Mouse (Mus musculus) embryonic facial prominence, embryonic 14.5 days (tissue): ENCODE data around the gene Phf23. TPM values are rescaled to one million over a fixed set of nuclear protein-coding genes. Genes with fewer than 3 reads are reported as not detected.

Source experiments
- ATAC-seq: fragments of 200-750 bp; cut with Nextera tagmentation; 2 replicates; pipeline ENCODE4 v1.8.0; 2017; ENCODE audit warnings: low read depth, moderate number of reproducible peaks, moderate TSS enrichment
- DNase-seq: peaks from one replicate; pipeline ENCODE4 v3.0.0-alpha.2; 2015; ENCODE audit warnings: low spot score
- H3K27ac ChIP-seq: fragments of 300-500 bp; sonication (generic); replicated peaks from 2 replicates; pipeline ENCODE4 v1.5.1; 2014; ENCODE audit warnings: low read depth, mild to moderate bottlenecking, low read length, moderate library complexity
- H3K27me3 ChIP-seq: fragments of 300-500 bp; sonication (generic); replicated peaks from 2 replicates; pipeline ENCODE4 v1.6.1; 2014; ENCODE audit warnings: low read length; ENCODE audit not compliant: control insufficient read depth, insufficient read depth
- H3K36me3 ChIP-seq: fragments of 300-500 bp; sonication (generic); 2 replicates; pipeline ENCODE4 v1.6.1; 2014; ENCODE audit warnings: low read length, mixed read lengths; ENCODE audit not compliant: control insufficient read depth, insufficient read depth
- H3K4me1 ChIP-seq: fragments of 300-500 bp; sonication (generic); 2 replicates; pipeline ENCODE4 v1.6.1; 2014; ENCODE audit warnings: antibody characterized with exemption, low read length; ENCODE audit not compliant: control insufficient read depth, insufficient read depth
- H3K4me2 ChIP-seq: fragments of 300-500 bp; sonication (generic); 2 replicates; pipeline ENCODE4 v1.6.1; 2014; ENCODE audit warnings: low read depth, mild to moderate bottlenecking, low read length, moderate library complexity, mixed read lengths
- H3K4me3 ChIP-seq: fragments of 300-500 bp; sonication (generic); 2 replicates; pipeline ENCODE4 v1.5.1; 2014; ENCODE audit warnings: low read depth, mild to moderate bottlenecking, low read length
- H3K9ac ChIP-seq: fragments of 300-500 bp; sonication (generic); 2 replicates; pipeline ENCODE4 v1.6.1; 2014; ENCODE audit warnings: low read depth, mild to moderate bottlenecking, low read length, moderate library complexity, mixed read lengths
- H3K9me3 ChIP-seq: fragments of 300-500 bp; sonication (generic); 2 replicates; pipeline ENCODE4 v1.6.1; 2016; ENCODE audit warnings: low read length; ENCODE audit not compliant: control insufficient read depth
- WGBS: fragments of 180-500 bp; shearing (Covaris S2); extraction: QIAGEN DNeasy Blood & Tissue Kit; methylation state at CpG from one replicate; pipeline ENCODE4 v1.1.7; 2014; 5-methylcytosine and 5-hydroxymethylcytosine counted together
- microRNA counts: library from miRNA; unstranded; fragments of <30 nt; microRNA quantifications from one replicate; lab custom pipeline; 2017
- microRNA-seq: library from miRNA; unstranded; fragments of <30 nt; microRNA quantifications from one replicate; pipeline ENCODE4, GENCODE M21; 2016; ENCODE audit warnings: borderline number of aligned reads
- polyA plus RNA-seq: library from polyadenylated mRNA; unstranded; fragments of >200 nt; fragmentation: Nextera tagmentation; extraction: Ambion mirVana; gene quantifications from 2 replicates; pipeline ENCODE4 v1.2.1, GENCODE M21; 2014

Phf23 gene
- polyA plus RNA-seq, 1 experiment from 2014 or later = 49.3 TPM

GRCm38 (mm10) chr11:70042309-70043085 lies 46.9 kb downstream of the Phf23 start:
- no peak overlapping the region for H3K4me3 ChIP-seq
- no peaks in the 10 kb centered on the region for H3K9me3 ChIP-seq
- no peak overlapping the region for H3K9ac ChIP-seq
- no peak overlapping the region for H3K27ac ChIP-seq
- H3K4me1 ChIP-seq = no peaks in the 10 kb centered on the region
- H3K27me3 ChIP-seq = no peaks in the 10 kb centered on the region
- 89% methylated on average over 23 of the region's 23 CpGs for WGBS
- H3K4me2 ChIP-seq = no peak overlapping the region
- H3K36me3 ChIP-seq = peaks cover 75% of the 10 kb centered on the region
- DNase-seq (no peak), ATAC-seq (no peak)

DNA sequence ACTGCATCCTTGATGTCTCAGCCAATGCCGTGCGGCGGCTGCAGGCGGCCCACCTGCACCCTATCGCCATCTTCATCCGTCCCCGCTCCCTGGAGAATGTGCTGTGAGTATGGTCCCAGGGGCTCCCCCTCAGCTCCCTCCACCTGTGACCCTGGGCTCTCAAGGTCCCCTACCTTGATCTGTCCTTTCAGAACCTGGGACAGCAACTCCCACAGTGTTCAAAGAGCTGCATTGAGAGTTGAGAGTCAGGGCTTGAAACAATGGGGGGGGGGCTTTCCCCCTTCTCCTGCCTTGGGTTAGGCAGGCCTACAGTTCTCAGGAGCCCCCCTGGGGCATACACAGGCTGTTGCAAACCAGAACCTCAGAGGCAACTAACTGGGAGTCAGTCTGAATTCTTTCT lies 48.1 kb downstream of the Phf23 start:
- H3K27ac ChIP-seq = no peak overlapping the region
- no peaks in the 10 kb centered on the region for H3K27me3 ChIP-seq
- WGBS = 82% methylated on average over 7 of the region's 7 CpGs
- H3K9me3 ChIP-seq = no peaks in the 10 kb centered on the region
- H3K9ac ChIP-seq = no peak overlapping the region
- ATAC-seq = no peak
- DNase-seq = no peak
- H3K4me2 ChIP-seq = no peak overlapping the region
- no peaks in the 10 kb centered on the region for H3K4me1 ChIP-seq
- peaks cover 65% of the 10 kb centered on the region for H3K36me3 ChIP-seq
- no peak overlapping the region for H3K4me3 ChIP-seq

DNA sequence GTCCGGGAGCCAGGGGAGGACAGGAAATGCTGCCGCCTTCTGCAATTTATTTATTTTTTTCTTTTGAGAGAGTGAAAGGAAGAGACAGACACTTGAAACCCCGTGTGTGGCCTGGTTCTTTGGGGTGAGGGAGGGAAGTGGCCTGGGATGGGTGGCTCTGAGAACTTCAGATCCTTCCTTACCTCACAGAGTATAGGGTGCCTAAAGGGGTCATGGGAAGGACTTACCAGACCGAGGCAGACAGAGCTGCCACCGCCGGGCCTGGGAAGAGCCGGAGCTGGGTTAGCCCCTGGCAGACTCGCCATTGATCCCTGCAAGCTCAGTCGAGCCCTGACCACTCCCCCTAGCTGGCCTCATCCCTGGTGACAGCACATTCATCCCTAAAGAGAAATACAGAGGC lies 49.9 kb downstream of the Phf23 start:
- H3K36me3 ChIP-seq = peaks cover 49% of the 10 kb centered on the region
- H3K4me1 ChIP-seq = no peaks in the 10 kb centered on the region
- no peaks in the 10 kb centered on the region for H3K9me3 ChIP-seq
- DNase-seq = no peak
- no peak overlapping the region; the same call in 1 of the 2 replicates for H3K9ac ChIP-seq
- no peak overlapping the region for H3K4me3 ChIP-seq
- WGBS = 16% methylated on average over 9 of the region's 9 CpGs
- no peak overlapping the region for H3K4me2 ChIP-seq
- no peak for ATAC-seq
- H3K27me3 ChIP-seq = no peaks in the 10 kb centered on the region
- no peak overlapping the region for H3K27ac ChIP-seq

DNA sequence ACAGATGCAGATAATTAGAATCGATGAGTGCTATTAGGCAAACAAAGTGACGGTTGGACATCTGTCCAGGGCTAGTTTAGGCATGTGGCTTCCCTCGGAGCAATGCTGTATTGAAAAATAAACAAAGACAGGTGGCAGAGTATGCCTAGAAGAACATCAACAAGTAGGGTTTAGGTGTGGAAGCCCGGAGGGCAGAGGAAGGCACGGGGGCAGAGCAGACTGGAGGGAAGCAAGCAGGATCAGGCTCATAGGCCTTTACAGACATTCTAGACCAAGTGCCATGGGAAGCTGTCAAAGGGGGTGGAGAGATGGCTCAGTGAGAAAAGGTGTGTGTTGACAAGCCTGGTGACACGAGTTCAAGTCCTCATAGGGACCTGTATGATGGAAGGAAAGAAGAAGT lies 53.8 kb downstream of the Phf23 start:
- no peak for ATAC-seq
- no peak overlapping the region for H3K27ac ChIP-seq
- no peaks in the 10 kb centered on the region for H3K9me3 ChIP-seq
- H3K4me2 ChIP-seq = no peak overlapping the region
- WGBS = 34% methylated on average over 6 of the region's 6 CpGs
- H3K4me1 ChIP-seq = no peaks in the 10 kb centered on the region
- peaks cover 14% of the 10 kb centered on the region for H3K36me3 ChIP-seq
- H3K27me3 ChIP-seq = no peaks in the 10 kb centered on the region
- DNase-seq = no peak
- no peak overlapping the region for H3K4me3 ChIP-seq
- no peak overlapping the region for H3K9ac ChIP-seq

MicroRNAs within 50 kb of the gene (microRNA counts, 519-probe panel; counts per million panel counts)
- microRNA mmu-miR-324-3p (lab: Ali Mortazavi, UCI) = 19.3 counts per million
- microRNA mmu-miR-324-5p (lab: Ali Mortazavi, UCI) = 2,736 counts per million, percentile 58 among the panel's probes with 10 or more counts

Small RNA genes lying within 50 kb of the gene (microRNA-seq; reads per million reads assigned to microRNA genes)
- gene Gm44349 (not detected), gene Mir324 (2,202 reads per million, percentile 82 among the genes with 10 or more reads in this experiment)

Other genes starting within 250 kb of the Phf23 start
- 39.3 and 39.7 TPM in 2 replicates for gene Polr2a, start 237.1 kb upstream of the Phf23 start, polyA plus RNA-seq
- gene Slc35g3, start 233.8 kb upstream of the Phf23 start, polyA plus RNA-seq = 0.12 TPM in 1 of 2 replicates, not detected in the other
- 3.5 and 3.9 TPM in 2 replicates for gene Zbtb4, start 229.9 kb upstream of the Phf23 start, polyA plus RNA-seq
- 28.4 and 29.4 TPM in 2 replicates for gene Chrnb1, start 199.8 kb upstream of the Phf23 start, polyA plus RNA-seq
- 2.3 and 3.3 TPM in 2 replicates for gene Fgf11, start 193.9 kb upstream of the Phf23 start, polyA plus RNA-seq
- 4.1 and 4.3 TPM in 2 replicates for gene Tmem102, start 190.2 kb upstream of the Phf23 start, polyA plus RNA-seq
- not detected in 2 replicates for gene Gm39566, start 180.5 kb upstream of the Phf23 start, polyA plus RNA-seq
- gene Spem2, start 177.3 kb upstream of the Phf23 start, polyA plus RNA-seq = not detected in 2 replicates
- 0.26 TPM in 1 of 2 replicates, not detected in the other for gene Spem1, start 173.6 kb upstream of the Phf23 start, polyA plus RNA-seq
- 8.3 and 10.6 TPM in 2 replicates for gene Nlgn2, start 158.0 kb upstream of the Phf23 start, polyA plus RNA-seq
- gene Tmem256, start 157.3 kb upstream of the Phf23 start, polyA plus RNA-seq = 379 and 388 TPM in 2 replicates
- 102 and 121 TPM in 2 replicates for gene Plscr3, start 149.4 kb upstream of the Phf23 start, polyA plus RNA-seq
- 3.2 and 3.7 TPM in 2 replicates for gene Tnk1, start 137.0 kb upstream of the Phf23 start, polyA plus RNA-seq
- not detected in 2 replicates for gene Tmem95, start 117.8 kb upstream of the Phf23 start, polyA plus RNA-seq
- 5.9 and 7.2 TPM in 2 replicates for gene Kctd11, start 114.4 kb upstream of the Phf23 start, polyA plus RNA-seq
- 1.5 and 2.1 TPM in 2 replicates for gene Acap1, start 100.2 kb upstream of the Phf23 start, polyA plus RNA-seq
- gene 2810408A11Rik, start 94.8 kb upstream of the Phf23 start, polyA plus RNA-seq = 5.7 and 8.3 TPM in 2 replicates
- gene Neurl4, start 94.7 kb upstream of the Phf23 start, polyA plus RNA-seq = 10.1 and 10.3 TPM in 2 replicates
- 55.0 and 57.2 TPM in 2 replicates for gene Gps2, start 81.9 kb upstream of the Phf23 start, polyA plus RNA-seq
- gene Eif5a, start 73.8 kb upstream of the Phf23 start, polyA plus RNA-seq = 1,503 and 1,606 TPM in 2 replicates
- gene Ybx2, start 60.0 kb upstream of the Phf23 start, polyA plus RNA-seq = 2.9 and 4.2 TPM in 2 replicates
- 16.9 and 20.8 TPM in 2 replicates for gene Slc2a4, start 47.6 kb upstream of the Phf23 start, polyA plus RNA-seq
- 22.3 and 23.7 TPM in 2 replicates for gene Cldn7, start 31.0 kb upstream of the Phf23 start, polyA plus RNA-seq
- gene Ctdnep1, start 14.6 kb upstream of the Phf23 start, polyA plus RNA-seq = 37.4 and 39.2 TPM in 2 replicates
- gene Elp5, start 13.3 kb upstream of the Phf23 start, polyA plus RNA-seq = 109 and 116 TPM in 2 replicates
- 577 and 590 TPM in 2 replicates for gene Gabarap, start 4.6 kb upstream of the Phf23 start, polyA plus RNA-seq
- 30.8 and 36.2 TPM in 2 replicates for gene Dvl2, start 4.8 kb downstream of the Phf23 start, polyA plus RNA-seq
- 90.0 and 95.5 TPM in 2 replicates for gene Acadvl, start 19.6 kb downstream of the Phf23 start, polyA plus RNA-seq
- 7.3 and 8.4 TPM in 2 replicates for gene Dlg4, start 21.2 kb downstream of the Phf23 start, polyA plus RNA-seq
- gene Asgr1, start 58.3 kb downstream of the Phf23 start, polyA plus RNA-seq = 2.0 and 2.2 TPM in 2 replicates
- gene Asgr2, start 96.9 kb downstream of the Phf23 start, polyA plus RNA-seq = 0.32 TPM in 1 of 2 replicates, not detected in the other
- gene Mgl2, start 134.6 kb downstream of the Phf23 start, polyA plus RNA-seq = 0.79 and 2.1 TPM in 2 replicates
- gene Clec10a, start 160.4 kb downstream of the Phf23 start, polyA plus RNA-seq = 1.5 and 2.3 TPM in 2 replicates
- gene Slc16a11, start 217.0 kb downstream of the Phf23 start, polyA plus RNA-seq = 2.9 and 3.0 TPM in 2 replicates
- gene Slc16a13, start 225.3 kb downstream of the Phf23 start, polyA plus RNA-seq = 4.2 and 5.8 TPM in 2 replicates
- 11.6 and 13.0 TPM in 2 replicates for gene Bcl6b, start 234.0 kb downstream of the Phf23 start, polyA plus RNA-seq
- 149 and 172 TPM in 2 replicates for gene 0610010K14Rik, start 242.1 kb downstream of the Phf23 start, polyA plus RNA-seq
- gene Gm21988, start 244.1 kb downstream of the Phf23 start, polyA plus RNA-seq = 9.9 and 12.2 TPM in 2 replicates
- gene Rnasek, start 244.1 kb downstream of the Phf23 start, polyA plus RNA-seq = 182 and 204 TPM in 2 replicates